Mouse (Mus musculus): ENCODE data around the gene A530016L24Rik. TPM values are rescaled to one million over a fixed set of nuclear protein-coding genes. Genes with fewer than 3 reads are reported as not detected.
A peak's percentile ranks its signal among the peaks of the same experiment; 100 is the strongest.

A530016L24Rik gene
- polyA plus RNA-seq, 1 experiment from 2014 or later, result not detected

DNA sequence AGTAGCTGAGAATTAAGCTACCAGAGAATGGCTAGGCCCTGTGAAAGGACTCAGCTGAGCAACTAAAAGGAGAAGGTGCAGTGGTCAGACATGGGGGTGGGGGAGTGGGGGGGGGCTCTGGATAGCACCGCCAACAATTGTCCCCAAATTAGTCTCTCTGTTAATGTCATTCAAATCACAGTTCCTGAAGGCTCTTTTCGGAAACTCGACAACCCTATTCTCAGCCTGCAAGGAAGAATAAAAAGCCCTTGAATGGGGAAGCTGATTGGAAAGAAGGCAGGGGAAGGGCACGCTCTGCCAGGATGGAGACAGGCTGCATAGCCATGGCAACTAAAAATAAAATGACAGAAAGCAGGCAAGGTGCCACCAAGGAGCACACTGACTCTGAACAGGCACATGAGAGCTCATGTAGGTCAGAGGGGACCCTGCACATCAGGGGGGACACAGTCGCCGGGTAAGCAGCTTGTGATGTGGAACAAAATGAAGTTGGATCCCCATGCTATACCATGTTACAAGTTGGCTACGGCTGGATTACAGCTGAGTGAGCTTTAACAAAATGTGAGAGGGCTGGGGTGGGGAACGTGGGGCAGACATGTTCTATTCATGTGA, 52.3 kb downstream of the A530016L24Rik start:
- Histone ChIP-seq H3K9me3 (no peaks in the 10 kb centered on the region), H3K4me1 (peaks cover 57% of the 10 kb centered on the region), H3K27ac (replicated peaks) (peak overlapping the region; percentile 66; the same call in 1 of the 2 replicates), H3K4me3 (no peak overlapping the region), H3K36me3 (replicated peaks) (no peaks in the 10 kb centered on the region), H3K27me3 (replicated peaks; ENCODE audit: low read depth, poor library complexity, severe bottlenecking) (peaks cover 17% of the 10 kb centered on the region; the same call in 1 of the 2 replicates)
- 51% methylated on average over 8 of the region's 8 CpGs for WGBS
- peak; percentile 17 for DNase-seq (ENCODE audit: low spot score)

DNA sequence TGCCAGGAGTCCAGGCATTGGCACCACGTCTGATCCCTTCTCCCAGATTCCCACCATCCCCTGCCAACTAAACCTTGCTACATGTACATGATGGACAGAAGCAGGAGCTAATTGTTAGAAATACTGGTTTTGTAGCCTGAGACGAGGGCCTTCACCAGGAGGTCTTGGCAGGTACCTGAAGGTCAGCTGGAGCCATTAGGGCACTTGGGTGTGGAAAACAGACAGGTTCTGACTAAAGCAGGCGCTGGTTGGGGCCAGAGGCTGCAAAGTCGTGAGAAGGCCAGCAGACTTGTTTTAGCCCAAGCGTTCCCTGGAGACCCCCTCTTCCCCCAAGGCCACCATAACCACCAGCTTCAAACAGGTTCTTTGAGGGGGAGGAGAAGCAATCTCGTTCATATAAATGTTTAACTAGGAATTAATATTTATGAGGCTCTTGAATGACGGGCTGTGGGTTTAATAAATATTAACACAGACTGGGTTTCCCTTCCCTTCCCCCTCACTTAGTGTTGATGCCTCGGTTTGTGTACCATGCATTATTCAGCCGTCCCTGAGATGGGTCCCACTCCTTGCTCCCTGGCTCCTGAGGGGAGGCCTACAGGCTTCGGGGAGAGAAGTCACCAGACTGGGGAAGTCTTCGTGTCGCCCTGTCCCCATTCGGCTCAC, 53.1 kb downstream of the A530016L24Rik start:
- Histone ChIP-seq H3K4me1 (peaks cover 57% of the 10 kb centered on the region), H3K9me3 (no peaks in the 10 kb centered on the region), H3K27ac (replicated peaks) (peak overlapping the region; percentile 66), H3K36me3 (replicated peaks) (no peaks in the 10 kb centered on the region), H3K4me3 (no peak overlapping the region), H3K27me3 (replicated peaks; ENCODE audit: low read depth, poor library complexity, severe bottlenecking) (peaks cover 17% of the 10 kb centered on the region; the same call in 1 of the 2 replicates)
- DNase-seq (ENCODE audit: low spot score), result no peak
- 66% methylated on average over 13 of the region's 13 CpGs for WGBS

- Histone ChIP-seq H3K4me3 (no peak overlapping the region), H3K36me3 (replicated peaks) (no peaks in the 10 kb centered on the region), H3K9me3 (no peaks in the 10 kb centered on the region), H3K27me3 (replicated peaks; ENCODE audit: low read depth, poor library complexity, severe bottlenecking) (peaks cover 17% of the 10 kb centered on the region; the same call in 1 of the 2 replicates), H3K27ac (replicated peaks) (peak overlapping the region; percentile 66), H3K4me1 (peaks cover 57% of the 10 kb centered on the region)
- DNase-seq (ENCODE audit: low spot score), result peak; percentile 94
- 3% methylated on average over 11 of the region's 11 CpGs for WGBS
These were observed 53.7 kb downstream of the A530016L24Rik start for GRCm38 (mm10) chr12:112542920-112543300.

DNA sequence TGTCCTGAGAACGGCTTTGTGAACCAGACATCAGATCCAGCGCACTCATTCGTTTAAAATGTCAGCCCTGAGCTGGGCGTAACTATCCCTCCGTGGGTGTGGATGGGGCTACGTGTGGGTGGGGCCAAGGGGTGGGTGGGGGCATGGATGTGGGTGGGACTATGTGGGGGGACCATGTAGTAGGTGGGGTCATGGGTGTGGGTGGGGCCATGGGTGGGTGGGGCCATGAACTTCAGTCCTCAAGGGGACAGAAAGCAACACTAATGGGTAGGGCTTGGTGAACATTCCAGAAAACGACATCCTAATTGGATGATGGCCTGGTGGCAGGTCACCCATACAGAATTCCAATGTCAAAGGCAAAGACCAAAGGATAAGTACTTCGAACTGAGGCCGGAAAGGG, 54.7 kb downstream of the A530016L24Rik start:
- 69% methylated on average over 9 of the region's 9 CpGs for WGBS
- Histone ChIP-seq H3K27ac (replicated peaks) (no peak overlapping the region), H3K9me3 (no peaks in the 10 kb centered on the region), H3K4me3 (no peak overlapping the region), H3K27me3 (replicated peaks; ENCODE audit: low read depth, poor library complexity, severe bottlenecking) (peaks cover 17% of the 10 kb centered on the region; the same call in 1 of the 2 replicates), H3K36me3 (replicated peaks) (no peaks in the 10 kb centered on the region), H3K4me1 (peaks cover 57% of the 10 kb centered on the region)
- no peak for DNase-seq (ENCODE audit: low spot score)

GRCm38 (mm10) chr12:112544946-112545701, 55.9 kb downstream of the A530016L24Rik start:
- peak; percentile 37 for DNase-seq (ENCODE audit: low spot score)
- peaks cover 14% of the 10 kb centered on the region; the same call in 1 of the 2 replicates for H3K27me3 ChIP-seq (replicated peaks; ENCODE audit: low read depth, poor library complexity, severe bottlenecking)
- no peaks in the 10 kb centered on the region for H3K36me3 ChIP-seq (replicated peaks)
- H3K9me3 ChIP-seq, result no peaks in the 10 kb centered on the region
- H3K4me3 ChIP-seq, result no peak overlapping the region
- WGBS, result 23% methylated on average over 12 of the region's 12 CpGs
- H3K27ac ChIP-seq (replicated peaks), result peak overlapping the region; percentile 76
- H3K4me1 ChIP-seq, result peaks cover 56% of the 10 kb centered on the region

- H3K36me3 ChIP-seq (replicated peaks), result no peaks in the 10 kb centered on the region
- WGBS, result 93% methylated on average over 8 of the region's 8 CpGs
- H3K27ac ChIP-seq (replicated peaks), result no peak overlapping the region
- DNase-seq (ENCODE audit: low spot score), result no peak
- no peak overlapping the region for H3K4me3 ChIP-seq
- H3K9me3 ChIP-seq, result no peaks in the 10 kb centered on the region
- H3K4me1 ChIP-seq, result peaks cover 50% of the 10 kb centered on the region
- H3K27me3 ChIP-seq (replicated peaks; ENCODE audit: low read depth, poor library complexity, severe bottlenecking), result peaks cover 14% of the 10 kb centered on the region; the same call in 1 of the 2 replicates
These were observed 56.9 kb downstream of the A530016L24Rik start for GRCm38 (mm10) chr12:112546110-112546509.

DNA sequence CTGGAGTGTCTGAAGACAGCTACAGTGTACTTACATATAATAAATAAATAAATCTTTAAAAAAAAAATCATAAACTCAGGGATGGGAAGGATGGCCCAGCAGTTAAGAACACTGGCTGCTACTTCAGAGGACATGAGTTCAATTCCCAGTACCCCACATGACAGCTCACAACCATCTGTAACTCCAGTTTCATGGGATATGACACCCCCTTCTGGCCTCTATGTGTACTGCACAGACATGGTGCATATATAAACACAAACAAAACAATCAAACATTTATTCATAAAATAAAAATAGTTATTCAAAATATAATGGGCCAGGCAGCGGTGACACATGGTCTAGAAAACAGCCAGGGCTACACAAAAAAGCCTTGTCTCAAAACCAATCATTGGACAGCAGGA, 60.0 kb downstream of the A530016L24Rik start:
- Histone ChIP-seq H3K27ac (replicated peaks) (no peak overlapping the region), H3K4me1 (peaks cover 42% of the 10 kb centered on the region), H3K27me3 (replicated peaks; ENCODE audit: low read depth, poor library complexity, severe bottlenecking) (peaks cover 4% of the 10 kb centered on the region), H3K36me3 (replicated peaks) (no peaks in the 10 kb centered on the region), H3K4me3 (no peak overlapping the region), H3K9me3 (no peaks in the 10 kb centered on the region)
- WGBS, result 94% methylated on average over 1 of the region's 1 CpGs
- DNase-seq (ENCODE audit: low spot score), result no peak

Other genes with a start within 250 kb of the A530016L24Rik start
- gene Tmem179, start 27.3 kb downstream of the A530016L24Rik start, polyA plus RNA-seq (2016; fragmentation: Nextera tagmentation; extraction: Ambion mirVana), result 1.5 and 1.6 TPM in 2 replicates
- gene Inf2, start 99.3 kb downstream of the A530016L24Rik start, polyA plus RNA-seq (2016; fragmentation: Nextera tagmentation; extraction: Ambion mirVana), result 1.5 and 1.7 TPM in 2 replicates
- 4.0 and 4.3 TPM in 2 replicates for gene Adssl1, start 130.6 kb downstream of the A530016L24Rik start, polyA plus RNA-seq (2016; fragmentation: Nextera tagmentation; extraction: Ambion mirVana)
- 332 TPM in 2 replicates for gene Siva1, start 155.2 kb downstream of the A530016L24Rik start, polyA plus RNA-seq (2016; fragmentation: Nextera tagmentation; extraction: Ambion mirVana)
- gene Akt1, start 185.4 kb downstream of the A530016L24Rik start, polyA plus RNA-seq (2016; fragmentation: Nextera tagmentation; extraction: Ambion mirVana), result 47.0 and 53.4 TPM in 2 replicates
- gene Zbtb42, start 189.4 kb downstream of the A530016L24Rik start, polyA plus RNA-seq (2016; fragmentation: Nextera tagmentation; extraction: Ambion mirVana), result 4.3 and 4.5 TPM in 2 replicates
- gene Cep170b, start 231.0 kb downstream of the A530016L24Rik start, polyA plus RNA-seq (2016; fragmentation: Nextera tagmentation; extraction: Ambion mirVana), result 9.7 and 10.6 TPM in 2 replicates

All from embryonic facial prominence, embryonic 10.5 days (tissue).